Mouse (Mus musculus) T-helper 2 cell (primary cell): ENCODE results near the gene Shroom3.

Experiments used
- in situ Hi-C: fragments of 300-600 bp; cut with MboI, MseI; formaldehyde crosslinking; loops from one replicate; pipeline ENCODE4 v1.15.1; 2025; ENCODE audit warnings: high pct_unique_total_duplicates

Shroom3 gene

GRCm38 (mm10) chr5:92683351-92683807 is at the start of gene Shroom3:
Gene Shroom3 (plus strand): TSS chr5:92683435.
- in situ Hi-C loops, result no loop called here

DNA sequence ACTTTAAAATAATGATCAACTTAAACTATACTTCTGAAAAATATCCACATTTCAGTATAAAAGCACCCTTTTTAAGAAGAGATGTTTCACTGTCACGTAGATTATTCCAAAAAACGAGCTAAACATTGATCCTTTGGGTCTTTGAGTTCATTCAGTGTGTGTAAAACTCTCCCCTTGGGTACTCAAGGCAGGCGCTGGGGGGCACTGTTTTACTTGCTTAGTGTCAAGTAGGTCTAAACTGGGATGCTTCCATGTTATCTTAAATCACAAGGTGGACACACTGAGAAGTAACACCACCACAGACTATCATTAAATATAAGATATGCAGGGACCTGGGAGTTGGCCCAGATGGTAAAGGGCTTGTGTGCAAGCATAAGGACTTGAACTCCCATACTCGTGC is 49.7 kb upstream of the Shroom3 start:
- in situ Hi-C loops, result no loop called here

DNA sequence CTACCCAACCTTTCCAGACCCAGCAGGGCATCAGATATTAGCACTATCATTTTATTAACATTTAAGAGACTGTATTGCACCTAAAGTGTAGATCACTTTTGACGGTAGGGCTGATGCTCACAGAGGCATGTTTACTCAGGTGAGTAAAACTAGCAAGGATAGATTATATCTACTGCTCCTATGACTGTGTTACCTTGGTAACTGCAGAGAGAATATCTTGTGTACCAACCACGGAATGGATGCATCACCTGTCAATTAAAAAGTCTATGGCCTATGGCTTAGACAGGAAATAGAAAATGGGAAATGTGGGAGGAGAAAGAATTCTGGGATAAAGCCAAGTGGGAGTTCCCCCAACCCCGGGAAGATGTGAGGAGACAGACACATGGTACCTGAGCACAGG is 48.3 kb upstream of the Shroom3 start:
- in situ Hi-C loops, result no loop called here

DNA sequence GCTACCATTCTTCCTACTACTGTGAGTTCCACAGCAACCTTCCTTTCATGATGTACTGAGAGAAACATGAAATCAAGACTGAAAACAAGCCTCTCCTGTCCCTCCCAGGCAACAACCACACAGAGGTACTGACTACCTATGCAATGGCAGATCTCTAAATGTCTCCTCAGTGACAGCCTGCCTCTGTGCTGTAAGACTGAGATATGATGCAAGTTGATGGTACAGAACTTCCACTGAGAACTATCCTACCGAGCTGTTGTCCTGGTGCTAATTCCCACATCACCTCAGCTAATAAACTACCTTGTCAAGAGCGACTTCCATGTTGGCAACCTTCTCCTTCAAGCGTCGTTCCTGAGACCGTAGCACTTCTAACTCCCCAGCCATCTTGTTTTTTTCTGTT is 47.3 kb upstream of the Shroom3 start:
- in situ Hi-C loops, result no loop called here

DNA sequence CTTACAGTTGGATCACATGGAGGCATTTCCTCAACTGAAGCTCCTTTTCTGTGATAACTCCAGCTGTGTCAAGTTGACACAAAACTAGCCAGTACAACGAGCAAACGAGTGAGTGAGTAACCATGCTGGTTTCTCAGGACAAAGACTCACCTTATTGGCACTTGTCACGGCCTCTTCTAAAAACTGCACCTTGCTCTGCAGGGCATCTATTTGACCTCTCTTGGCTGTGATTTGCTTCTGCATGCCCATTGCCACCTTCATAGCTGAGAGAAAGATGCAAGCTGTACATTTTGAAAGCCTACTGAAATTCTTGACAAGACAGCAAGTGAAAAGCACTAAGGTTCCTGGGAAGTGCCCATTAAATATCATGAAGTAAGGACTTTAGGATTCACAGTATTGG is 42.4 kb upstream of the Shroom3 start:
- in situ Hi-C loops, result no loop called here

DNA sequence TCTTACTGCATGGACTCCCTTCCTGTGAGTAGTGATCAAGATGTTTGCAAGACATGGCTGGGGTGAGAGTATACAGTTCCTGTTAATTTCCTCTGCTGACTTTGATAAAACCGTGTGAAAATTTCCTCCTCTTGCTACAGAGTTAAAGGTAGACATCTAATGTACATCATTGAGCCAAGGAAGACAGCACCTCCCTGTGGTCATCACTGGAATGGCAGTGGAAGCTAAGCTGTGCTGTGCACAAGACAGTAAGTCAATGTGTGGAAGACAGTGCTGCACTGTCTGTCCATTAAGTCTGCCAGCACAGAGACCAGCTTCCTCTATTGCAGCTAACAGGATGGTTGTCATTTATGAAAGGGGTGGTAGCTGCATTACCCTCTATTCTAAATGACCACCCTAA is 27.0 kb upstream of the Shroom3 start:
- in situ Hi-C loops, result loop anchor here (10.0 kb wide), 1 partner anchor 51 kb away; the partner anchor contains the start of gene Stbd1

DNA sequence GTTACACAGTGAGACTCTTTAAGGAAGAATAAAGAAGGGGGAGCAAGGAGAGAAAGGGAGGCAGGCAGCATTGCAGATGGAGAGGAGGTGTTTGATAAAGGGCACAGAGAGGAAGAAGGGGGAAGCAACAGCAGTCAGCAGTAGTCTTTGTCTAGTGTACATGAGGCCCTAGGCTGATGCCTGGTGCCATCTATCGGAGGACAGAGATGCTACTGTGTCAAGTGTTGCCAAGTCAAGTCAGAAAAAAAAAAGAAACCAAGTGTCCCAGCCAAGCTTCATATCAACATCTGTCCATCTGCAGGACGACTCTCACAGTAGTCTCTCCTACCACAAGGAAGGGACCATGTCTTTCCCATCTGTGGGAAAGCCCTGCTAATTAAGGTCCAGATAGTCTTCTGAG is 18.9 kb upstream of the Shroom3 start:
- in situ Hi-C loops, result loop anchor here (10.0 kb wide), 1 partner anchor 200 kb away; no protein-coding TSS in a partner anchor

DNA sequence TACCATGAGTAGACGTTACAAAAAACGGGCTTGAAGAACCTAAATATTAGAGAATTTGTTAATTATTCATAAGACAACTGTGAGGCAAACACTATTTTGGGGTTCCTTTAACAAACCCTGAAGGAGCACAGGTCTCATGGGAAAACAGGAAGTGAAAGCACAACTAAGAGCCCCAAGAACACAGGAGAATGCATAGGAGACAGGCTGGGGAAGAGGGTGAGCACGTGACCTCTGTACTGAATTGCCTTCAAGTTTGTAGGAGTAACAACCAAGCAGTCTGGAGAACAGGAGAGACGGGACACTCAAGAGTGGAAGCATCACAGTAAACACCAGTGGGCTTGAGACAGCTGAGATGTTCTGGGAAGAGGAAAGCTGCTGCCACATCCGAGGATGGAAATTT is 16.4 kb upstream of the Shroom3 start:
- in situ Hi-C loops, result loop anchor here (10.0 kb wide), 1 partner anchor 202 kb away; no protein-coding TSS in a partner anchor

DNA sequence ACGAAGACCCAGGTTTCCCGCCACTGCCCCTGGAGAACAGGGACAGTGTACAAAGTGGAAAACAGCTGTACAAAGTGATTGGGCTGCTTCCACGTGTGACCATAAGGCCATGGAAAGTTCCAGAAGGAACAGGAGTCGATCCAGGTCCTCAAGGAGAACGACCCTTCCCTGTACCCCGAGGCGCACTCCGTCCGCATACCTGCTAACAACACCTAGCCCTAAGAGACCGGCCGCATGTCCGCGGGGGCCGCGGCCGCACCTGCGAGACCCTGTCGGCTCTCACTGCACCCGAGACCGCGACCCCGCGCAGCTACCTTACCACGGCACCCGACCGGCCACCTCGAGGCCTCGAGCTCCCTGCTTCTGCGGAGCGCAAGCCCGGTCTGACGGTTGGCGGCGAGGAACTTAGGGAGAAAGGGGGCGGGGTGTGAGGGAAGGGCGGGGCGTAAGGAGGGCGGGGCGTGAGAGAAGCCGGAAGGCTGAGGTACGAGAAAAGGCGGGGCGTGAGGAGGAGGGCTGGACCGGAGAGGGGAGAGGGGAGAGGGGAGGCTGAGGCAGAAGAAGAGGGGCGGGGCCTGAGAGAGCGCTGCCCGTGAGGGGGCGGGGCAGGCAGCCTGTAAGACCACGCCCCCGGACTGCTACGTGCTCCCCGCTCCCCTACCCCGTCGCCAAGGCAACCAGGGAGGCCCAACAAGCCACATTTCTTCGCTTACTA is 8.2 kb upstream of the Shroom3 start, which contains the start of gene Ccdc158:
Ccdc158 (minus strand) TSS at position 413 of the 715 bp plus-strand sequence.
- in situ Hi-C loops, result no loop called here

GRCm38 (mm10) chr5:92675574-92675920 is 7.7 kb upstream of the Shroom3 start:
- in situ Hi-C loops, result no loop called here

- in situ Hi-C loops, result no loop called here
These were observed 3.8 kb upstream of the Shroom3 start for GRCm38 (mm10) chr5:92679441-92679840.

- in situ Hi-C loops, result no loop called here
These were observed 1.4 kb upstream of the Shroom3 start for GRCm38 (mm10) chr5:92681861-92682260.

DNA sequence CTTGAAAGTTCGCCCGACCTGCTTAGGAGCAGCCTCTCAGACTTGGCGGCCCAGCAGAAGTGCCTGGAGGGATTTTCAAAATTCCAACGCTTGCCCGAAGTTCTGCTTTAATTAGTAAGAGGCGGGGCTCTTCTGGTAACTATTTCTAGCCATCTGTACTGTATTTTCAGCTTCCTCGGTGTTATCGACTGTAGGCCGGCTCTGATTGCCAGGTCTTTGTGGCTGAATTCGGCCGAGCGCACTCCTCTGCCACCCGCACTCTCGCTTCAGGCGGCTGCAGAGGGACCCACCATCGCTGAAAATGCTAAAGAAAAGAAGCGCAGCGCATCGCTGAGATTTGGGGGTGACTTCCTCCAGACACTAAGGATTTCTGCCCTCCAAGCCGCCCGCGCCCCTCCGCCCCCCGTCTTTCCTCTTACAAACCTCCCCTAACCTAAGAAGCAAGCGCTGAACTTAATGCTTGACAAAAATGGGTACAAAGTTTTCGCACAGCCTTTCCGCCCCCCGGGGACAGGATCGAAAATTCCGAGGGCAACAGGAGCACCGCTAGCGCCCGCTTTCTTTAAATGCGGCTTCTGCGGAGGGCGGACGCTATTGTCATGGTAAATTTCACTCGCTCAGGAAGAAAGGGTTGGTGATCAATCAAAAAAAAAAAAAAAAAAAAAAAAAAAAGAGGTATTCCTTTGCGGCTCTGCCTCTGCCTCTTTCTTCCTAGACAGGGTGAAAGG is 450 bp upstream of the Shroom3 start:
- in situ Hi-C loops, result no loop called here

DNA sequence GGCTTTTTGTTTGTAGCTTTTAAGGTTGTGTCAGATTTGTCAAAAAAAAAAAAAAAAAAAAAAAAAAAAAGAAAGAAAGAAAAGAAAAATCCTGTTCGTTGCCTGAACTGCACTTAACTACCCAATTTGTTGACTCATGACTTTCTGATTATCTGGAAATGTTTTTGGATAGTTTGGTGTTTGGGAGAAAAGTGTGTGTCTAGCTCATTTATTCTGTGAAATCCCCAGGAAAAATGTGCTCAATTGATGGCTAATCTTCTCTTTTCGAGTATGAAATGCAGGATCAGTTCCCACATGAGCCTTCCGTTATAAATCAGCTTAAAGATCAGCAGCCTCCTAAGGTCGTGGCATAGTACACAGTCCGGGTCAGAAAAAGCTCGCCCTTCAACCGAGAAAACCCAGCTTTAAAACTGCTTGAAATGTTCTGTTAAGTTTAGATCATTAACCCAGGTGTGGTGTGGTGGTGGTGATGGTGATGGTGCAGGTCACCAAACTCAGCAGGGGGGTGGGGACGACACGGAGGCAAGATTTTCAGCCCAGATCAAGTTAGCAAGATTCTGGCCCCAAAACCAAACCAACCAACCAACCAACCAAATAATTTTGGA is 738 bp downstream of the Shroom3 start:
- in situ Hi-C loops, result no loop called here

DNA sequence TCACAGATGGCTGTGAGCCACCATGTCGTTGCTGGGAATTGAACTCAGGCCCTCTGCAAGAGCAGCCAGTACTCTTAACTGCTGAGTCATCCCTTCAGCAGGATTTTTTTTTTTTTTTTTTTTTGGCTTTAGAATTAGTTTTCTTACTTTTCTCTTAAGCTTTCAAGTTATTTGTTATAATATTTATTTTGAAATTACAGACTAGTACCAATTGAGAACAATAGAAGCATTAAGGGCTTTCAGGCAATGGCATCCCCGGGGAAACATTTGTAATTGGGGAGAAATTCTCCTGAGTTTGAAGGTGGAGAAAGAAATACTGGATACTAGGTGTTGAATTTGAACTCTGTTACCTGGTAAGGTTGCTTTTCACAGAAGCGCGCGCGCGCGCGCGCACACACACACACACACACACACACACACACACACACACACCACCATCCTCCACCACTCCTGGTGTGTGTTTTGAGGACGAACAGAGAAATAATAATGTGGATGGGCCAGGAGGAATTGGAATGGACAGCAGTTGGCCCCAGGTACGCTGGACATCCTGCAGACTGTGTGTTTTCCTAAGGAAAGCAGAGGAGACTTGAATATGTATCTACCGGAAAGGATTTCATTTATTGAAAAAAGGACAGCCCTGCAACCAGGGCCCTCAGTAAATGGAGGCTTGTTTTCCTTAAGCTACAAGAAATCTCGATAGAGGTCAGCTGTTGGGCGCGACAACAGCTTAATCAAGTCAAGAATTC is 1.7 kb downstream of the Shroom3 start:
- in situ Hi-C loops, result no loop called here

- in situ Hi-C loops, result no loop called here
These were observed 4.9 kb downstream of the Shroom3 start for GRCm38 (mm10) chr5:92688124-92688523.

- in situ Hi-C loops, result no loop called here
These were observed 5.3 kb downstream of the Shroom3 start for GRCm38 (mm10) chr5:92688569-92688968.

DNA sequence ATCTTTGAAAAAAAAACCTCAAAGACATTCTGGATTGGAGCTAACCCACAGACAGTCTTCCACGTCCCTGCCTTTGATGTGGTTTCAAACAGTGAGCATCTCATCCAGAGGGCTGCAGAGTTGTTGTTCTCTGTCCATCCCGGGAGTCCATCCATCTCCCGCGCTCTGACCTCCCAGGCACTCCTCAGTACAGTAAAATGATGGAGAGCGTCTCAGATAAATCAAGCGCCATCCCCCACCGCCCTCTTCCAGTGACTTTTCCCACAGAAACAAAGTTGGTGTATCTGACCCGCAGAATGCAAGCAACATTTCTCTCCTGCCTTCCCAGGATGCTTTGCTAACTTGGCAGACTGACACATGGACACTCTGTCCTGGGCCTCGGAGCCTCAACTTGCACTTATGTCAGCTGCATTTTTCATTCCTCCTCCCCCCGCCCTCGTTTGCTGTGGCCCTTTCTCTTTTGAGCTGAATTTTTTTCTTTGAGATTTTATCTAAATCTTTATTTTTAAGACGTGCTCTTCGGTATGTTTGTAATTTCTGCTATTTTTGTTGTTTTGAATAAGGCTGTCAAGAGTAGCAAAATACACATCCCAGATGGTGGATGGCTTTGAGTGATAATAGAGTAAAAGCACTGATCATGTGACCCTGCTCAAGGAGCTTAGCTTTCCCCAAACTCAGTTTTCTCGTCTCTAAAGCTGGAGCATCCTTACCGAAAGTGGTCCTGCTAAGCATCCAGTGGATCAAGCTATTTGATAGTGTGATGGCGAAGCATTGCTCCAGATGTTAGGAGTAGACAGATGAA is 9.2 kb downstream of the Shroom3 start:
- in situ Hi-C loops, result no loop called here

GRCm38 (mm10) chr5:92693744-92694143 is 10.5 kb downstream of the Shroom3 start:
- in situ Hi-C loops, result no loop called here

DNA sequence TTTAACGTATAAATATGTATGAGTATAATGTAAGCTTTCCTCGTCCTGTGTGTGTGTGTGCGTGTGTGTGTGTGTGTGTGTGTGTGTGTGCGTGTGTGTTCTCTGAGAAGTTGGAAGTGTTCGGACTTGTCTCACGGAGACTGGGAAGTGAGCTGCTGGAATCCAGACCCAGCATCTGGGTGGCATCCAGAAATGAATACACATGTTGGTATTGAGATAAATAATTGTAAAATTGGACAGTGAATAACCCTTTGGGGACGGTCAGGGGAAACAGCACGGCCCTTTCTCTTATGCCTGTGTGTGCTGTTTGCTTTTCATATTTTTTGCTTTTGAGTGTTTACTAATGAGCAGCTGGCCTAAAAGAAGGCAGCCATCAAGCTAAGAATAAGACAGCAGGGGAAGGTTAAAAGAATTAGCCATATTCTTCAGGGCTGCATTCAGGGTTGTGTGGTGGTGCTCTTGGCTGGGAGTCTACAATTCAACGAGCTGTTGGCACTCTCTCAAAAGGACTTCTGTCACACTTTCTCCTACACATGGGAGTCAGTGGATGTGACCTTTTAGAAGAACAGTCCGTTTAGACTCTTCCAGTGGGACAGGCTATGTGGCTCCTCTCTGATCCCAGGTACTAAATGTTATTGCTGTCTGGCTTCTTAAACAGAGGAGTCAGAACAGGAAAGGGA is 11.2 kb downstream of the Shroom3 start:
- in situ Hi-C loops, result no loop called here
